Mouse (Mus musculus) testis, adult 2 months (tissue): Measurements from ENCODE around the gene Bmpr1b.

Source experiments
- CTCF ChIP-seq: fragments of 200-500 bp; IDR thresholded peaks from 2 replicates; pipeline ENCODE4 v1.5.1; 2012; ENCODE audit warnings: low read depth, mild to moderate bottlenecking, inconsistent platforms, low read length, moderate library complexity; ENCODE audit not compliant: control insufficient read depth, insufficient read depth, insufficient replicate concordance
- POLR2A ChIP-seq: fragments of 200-500 bp; IDR thresholded peaks from 2 replicates; pipeline ENCODE4 v1.6.1; 2012; ENCODE audit warnings: low read depth, mild to moderate bottlenecking, inconsistent platforms, low read length, moderate library complexity; ENCODE audit not compliant: control insufficient read depth

DNA sequence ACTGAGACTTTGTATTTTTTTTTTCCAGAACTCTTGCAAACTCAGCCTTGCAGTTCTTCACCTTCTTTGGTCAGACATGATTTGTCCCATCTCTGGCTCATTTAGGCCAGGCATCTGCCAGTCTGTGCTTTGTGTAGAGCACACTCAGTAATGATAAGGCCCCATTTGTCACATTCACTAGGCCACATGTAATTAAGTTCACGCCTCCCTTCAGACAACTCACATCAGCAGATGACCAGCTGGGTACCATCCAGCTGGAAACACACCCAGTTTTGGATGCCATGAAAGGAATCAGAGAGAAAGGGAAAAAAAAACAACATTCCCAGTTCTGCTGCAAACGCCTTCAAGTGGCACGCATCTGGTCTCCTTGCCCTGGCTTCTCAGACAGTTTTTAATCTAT lies 374.9 kb downstream of the Bmpr1b start:
- TF ChIP-seq POLR2A (no peak), CTCF (no peak)
